23 mouse cellular contexts compared by ENCODE assay signal in the genomic region with DNA sequence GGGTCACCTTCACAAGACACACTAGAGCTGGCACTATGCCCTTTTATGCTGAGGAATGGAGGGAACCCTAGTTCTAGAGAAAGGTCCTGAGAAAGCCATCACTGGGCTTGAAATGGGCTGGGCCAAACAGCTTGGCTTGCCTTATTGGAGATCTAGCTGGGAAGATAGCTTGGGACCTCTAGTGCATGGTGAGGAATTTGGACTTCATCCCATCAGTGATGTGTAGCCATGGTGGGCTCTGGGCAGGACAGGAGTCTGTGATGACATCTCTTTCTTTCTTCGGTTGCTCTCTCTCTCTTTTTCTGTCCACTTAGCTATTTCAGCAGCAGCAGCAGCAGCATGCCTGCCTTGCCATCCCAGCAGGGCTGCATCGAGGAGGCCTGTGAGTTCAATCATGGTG. TPM values are rescaled to one million over a fixed set of nuclear protein-coding genes. Genes with fewer than 3 reads are reported as not detected.
"Had no signal": no experiment of that assay in that cellular context is flagged by ENCODE, and none has a peak within 500 bp of the region (broad histone marks: within the 10 kb centered on the region; RNA-seq: fewer than 3 reads in every experiment).

No protein-coding gene starts in this region.

- H3K4me2 ChIP-seq: liver, embryonic 13.5 days; liver, embryonic 15.5 days; lung, embryonic 15.5 days; neural tube, embryonic 12.5 days had no signal

- H3K4me1 ChIP-seq: liver, embryonic 13.5 days; liver, embryonic 15.5 days; lung, embryonic 15.5 days; megakaryocyte, embryonic 14.5 days had no signal

- H3K9me3 ChIP-seq: liver, embryonic 13.5 days; liver, embryonic 15.5 days; lung, embryonic 15.5 days; neural tube, embryonic 12.5 days had no signal

- H3K27me3 ChIP-seq: liver, embryonic 13.5 days; liver, embryonic 15.5 days; lung, embryonic 15.5 days; neural tube, embryonic 12.5 days had no signal

- H3K27ac ChIP-seq: liver, embryonic 13.5 days; liver, embryonic 15.5 days; lung, embryonic 15.5 days; macrophage; neural tube, embryonic 12.5 days had no signal

- H3K9ac ChIP-seq: liver, embryonic 13.5 days; liver, embryonic 15.5 days; liver, postnatal 0 days; lung, embryonic 15.5 days; neural tube, embryonic 12.5 days had no signal

- DNase-seq: liver, embryonic 13.5 days; liver, postnatal 0 days; lung, adult 2 months; lung, postnatal 14 days; lung, postnatal 36 days; retina, postnatal 1 day; right cerebral cortex, adult 18-20 months; right cerebral cortex, postnatal 25 days; right cerebral cortex, postnatal 4 days; spleen, adult 18-20 months; thymus, adult 18-20 months; thymus, postnatal 14 days; thymus, postnatal 36 days had no signal

- H3K36me3 ChIP-seq: liver, embryonic 13.5 days; liver, embryonic 15.5 days; lung, embryonic 15.5 days; neural tube, embryonic 12.5 days had no signal

- ATAC-seq: liver, postnatal 0 days; lung, postnatal 0 days had no signal

- H3K4me3 ChIP-seq: liver, embryonic 13.5 days; liver, embryonic 15.5 days; lung, embryonic 15.5 days; megakaryocyte, embryonic 14.5 days; neural tube, embryonic 12.5 days had no signal

RNA-seq across cellular contexts. Expression of gene 9630041A04Rik, which starts 53.4 kb away (rescaled TPM):
- polyA plus RNA-seq: liver, embryonic 13.5 days; liver, embryonic 15.5 days; liver, postnatal 0 days; lung, adult 2 months; lung, embryonic 15.5 days; lung, postnatal 0 days; macrophage; small intestine, adult 2 months; stomach, embryonic 14.5 days; stomach, embryonic 16.5 days; thymus, postnatal 0 days had no signal
